Mouse (Mus musculus) E14TG2a.4 (cell line): ENCODE measurements around the gene Foxo3.

Experiments used
- CTCF ChIP-seq: conservative IDR thresholded peaks from 2 replicates; pipeline ENCODE4 v1.5.1; 2014; ENCODE audit warnings: low read length
- NANOG ChIP-seq: IDR thresholded peaks from 2 replicates; pipeline ENCODE4 v1.6.1; 2014; ENCODE audit warnings: borderline replicate concordance, low read length, mixed read lengths
- POU5F1 ChIP-seq: IDR thresholded peaks from 2 replicates; pipeline ENCODE4 v1.6.1; 2014; ENCODE audit warnings: low read length, borderline replicate concordance

DNA sequence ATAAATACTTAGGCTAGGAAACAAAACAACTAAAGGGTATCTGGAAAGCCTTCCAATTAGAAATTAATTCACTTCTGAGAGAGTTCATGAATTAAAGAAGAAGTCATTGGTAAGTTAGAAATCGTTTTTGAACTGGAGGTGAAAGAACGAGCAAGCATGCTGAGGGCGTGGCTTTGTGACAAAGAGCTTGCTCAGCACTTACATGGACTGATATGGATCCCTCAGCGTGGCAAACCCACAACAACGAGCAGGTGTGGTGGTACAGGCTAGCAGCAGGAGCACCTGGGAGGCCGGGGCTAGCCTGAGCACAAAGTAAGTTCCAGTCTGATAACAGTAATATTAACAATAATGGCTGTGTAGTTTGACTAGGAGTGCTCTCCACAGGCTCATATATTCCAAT is 41.2 kb downstream of the Foxo3 start:
- no peak for TF ChIP-seq CTCF
- TF ChIP-seq POU5F1: no peak
- TF ChIP-seq NANOG: no peak
